Mouse (Mus musculus) adrenal gland, postnatal 25 days (tissue): ENCODE data around the gene Ptgdr2. TPM values are rescaled to one million over a fixed set of nuclear protein-coding genes. Genes with fewer than 3 reads are reported as not detected.

Experiments
- DNase-seq: peaks from one replicate; pipeline ENCODE4 v3.0.0; 2021; ENCODE audit warnings: mixed read lengths
- total RNA-seq: library from RNA; stranded (reverse); gene quantifications from 2 replicates; pipeline ENCODE4 v1.2.3, GENCODE M21; 2021

The Ptgdr2 gene
- total RNA-seq, 1 experiment from 2014 or later = 0.12 TPM

DNA sequence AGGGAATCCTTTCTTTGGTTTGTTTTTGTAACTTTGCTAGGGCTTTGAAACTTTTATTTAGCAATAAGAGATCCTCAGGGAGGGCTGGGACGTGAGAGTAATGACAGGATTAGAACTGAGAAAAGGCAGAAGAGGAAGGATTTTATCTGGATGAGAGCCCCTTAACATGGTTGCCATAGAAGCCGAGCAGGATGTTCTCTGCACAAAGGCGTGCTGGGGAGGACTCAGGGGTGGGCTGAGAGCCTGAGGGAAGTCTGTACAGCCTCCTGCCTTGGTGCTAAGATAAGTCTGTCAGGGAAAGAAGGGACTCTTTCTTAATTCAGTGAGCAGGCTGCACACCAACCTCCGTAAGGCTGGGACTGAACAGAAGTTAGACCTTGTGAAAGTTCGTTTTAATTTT lies 1.9 kb upstream of the Ptgdr2 start:
- no peak for DNase-seq

- DNase-seq = no peak
Measured at GRCm38 (mm10) chr19:10936077-10936476, 883 bp upstream of the Ptgdr2 start.

DNA sequence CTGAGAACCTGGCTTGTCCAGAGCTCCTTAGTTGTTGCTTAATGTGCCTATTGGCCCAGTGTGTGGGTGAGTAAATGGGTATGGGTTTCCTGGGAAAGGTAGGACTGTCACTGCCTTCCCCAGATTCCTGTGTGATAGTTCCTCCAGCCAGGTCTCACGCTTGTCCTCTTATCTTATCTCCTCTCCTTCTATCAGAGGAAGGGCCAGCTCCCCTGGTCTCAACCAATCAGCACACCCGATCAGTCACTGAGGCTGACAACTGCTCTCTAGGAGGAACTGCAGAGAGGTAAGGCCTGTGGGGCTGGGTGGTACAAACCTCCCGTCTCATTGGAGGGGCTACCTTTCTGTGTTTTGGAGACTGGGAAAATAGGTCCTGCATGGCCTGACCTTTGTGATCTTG lies 1.8 kb downstream of the Ptgdr2 start:
- DNase-seq = no peak

- peak; percentile 81 for DNase-seq
Measured at GRCm38 (mm10) chr19:10940097-10940800, 3.3 kb downstream of the Ptgdr2 start.

GRCm38 (mm10) chr19:10940801-10941457 lies 4.0 kb downstream of the Ptgdr2 start:
- DNase-seq = peak; percentile 37

GRCm38 (mm10) chr19:10943955-10944354 lies 7.0 kb downstream of the Ptgdr2 start:
- DNase-seq = no peak

- DNase-seq = no peak
Measured at GRCm38 (mm10) chr19:10946506-10946905, 9.5 kb downstream of the Ptgdr2 start.

DNA sequence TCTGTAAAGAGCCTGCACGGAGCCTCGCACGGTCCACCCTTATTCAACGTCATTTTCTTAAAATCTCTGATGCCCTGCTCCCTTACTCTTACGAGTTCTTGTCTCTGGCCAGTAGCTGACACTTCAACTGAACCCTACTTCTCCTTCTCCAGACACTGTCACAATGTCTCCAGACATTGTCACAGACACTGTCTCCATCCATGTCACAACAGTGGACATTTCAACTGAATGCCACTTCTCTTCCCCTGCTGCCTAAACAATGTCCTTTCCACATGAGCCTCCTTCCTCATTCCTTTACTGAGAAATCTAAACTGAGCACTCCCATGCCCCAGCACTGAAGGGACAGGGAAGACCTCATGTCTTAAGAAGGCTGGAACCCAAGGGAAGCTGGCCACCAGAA lies 10.3 kb downstream of the Ptgdr2 start:
- DNase-seq = no peak

DNA sequence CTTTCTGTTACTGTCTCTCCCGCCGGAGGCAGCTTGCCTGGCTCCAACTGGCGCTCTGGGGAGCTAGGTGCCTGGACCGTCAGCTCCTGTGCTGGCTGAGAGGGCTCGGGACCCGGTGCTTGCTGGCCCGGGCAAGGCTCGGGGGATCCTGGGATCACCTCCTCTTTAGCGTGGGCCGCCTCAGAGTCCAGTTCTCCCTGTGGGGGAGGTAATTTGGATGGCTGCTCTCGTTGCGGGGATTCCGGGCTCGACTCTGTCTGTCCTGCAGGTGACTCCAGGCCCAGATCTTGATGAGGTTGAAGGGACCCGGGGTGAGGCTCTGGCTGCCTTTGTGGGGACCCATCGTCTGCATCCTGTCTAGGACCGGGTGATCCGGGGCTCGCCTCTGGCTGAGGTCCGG lies 11.5 kb downstream of the Ptgdr2 start:
- DNase-seq = peak; percentile 15

DNA sequence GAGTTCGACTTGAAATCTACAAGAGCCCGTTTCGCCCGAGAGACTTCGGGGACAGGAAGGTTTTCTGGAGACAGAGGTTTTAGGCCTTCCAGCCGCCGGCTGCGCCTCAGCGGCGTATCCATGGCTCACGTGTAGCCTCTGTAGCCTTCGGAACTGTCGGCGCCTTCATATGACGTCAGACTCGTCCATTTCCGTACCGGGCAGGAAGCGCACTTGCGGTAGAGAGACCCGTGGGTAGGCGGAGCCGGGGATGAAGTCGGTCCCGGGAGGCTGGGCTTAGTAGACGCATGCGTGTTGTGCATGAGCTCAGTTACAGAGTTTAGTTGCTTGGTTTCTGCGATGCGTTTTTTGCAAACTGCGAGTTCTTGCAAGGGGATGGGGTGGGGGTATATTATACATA lies 12.2 kb downstream of the Ptgdr2 start, which contains the start of gene Ccdc86:
Gene Ccdc86 (minus strand): TSS at position 155 of the 400 bp plus-strand sequence.
- peak; percentile 92 for DNase-seq

DNA sequence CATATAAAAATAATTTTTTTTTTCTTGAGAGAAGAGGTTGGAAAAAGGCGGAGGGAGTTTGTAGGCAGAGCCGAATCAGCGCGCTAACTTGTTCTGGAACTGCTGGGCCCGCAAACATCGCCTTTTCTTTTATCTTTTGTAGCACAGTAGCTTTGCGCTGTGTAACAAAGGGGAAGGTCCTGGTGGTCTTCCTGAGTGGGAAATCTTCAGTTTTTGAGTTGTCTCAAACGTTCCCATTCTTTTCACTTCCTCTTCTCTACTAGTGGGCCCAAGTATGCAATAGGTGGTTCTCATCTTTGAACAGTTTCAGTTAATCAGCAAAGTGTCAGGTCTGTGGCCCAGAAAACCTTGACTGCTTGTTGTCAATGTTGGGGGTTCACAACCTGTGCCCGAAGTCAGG lies 12.6 kb downstream of the Ptgdr2 start:
- DNase-seq = no peak

DNA sequence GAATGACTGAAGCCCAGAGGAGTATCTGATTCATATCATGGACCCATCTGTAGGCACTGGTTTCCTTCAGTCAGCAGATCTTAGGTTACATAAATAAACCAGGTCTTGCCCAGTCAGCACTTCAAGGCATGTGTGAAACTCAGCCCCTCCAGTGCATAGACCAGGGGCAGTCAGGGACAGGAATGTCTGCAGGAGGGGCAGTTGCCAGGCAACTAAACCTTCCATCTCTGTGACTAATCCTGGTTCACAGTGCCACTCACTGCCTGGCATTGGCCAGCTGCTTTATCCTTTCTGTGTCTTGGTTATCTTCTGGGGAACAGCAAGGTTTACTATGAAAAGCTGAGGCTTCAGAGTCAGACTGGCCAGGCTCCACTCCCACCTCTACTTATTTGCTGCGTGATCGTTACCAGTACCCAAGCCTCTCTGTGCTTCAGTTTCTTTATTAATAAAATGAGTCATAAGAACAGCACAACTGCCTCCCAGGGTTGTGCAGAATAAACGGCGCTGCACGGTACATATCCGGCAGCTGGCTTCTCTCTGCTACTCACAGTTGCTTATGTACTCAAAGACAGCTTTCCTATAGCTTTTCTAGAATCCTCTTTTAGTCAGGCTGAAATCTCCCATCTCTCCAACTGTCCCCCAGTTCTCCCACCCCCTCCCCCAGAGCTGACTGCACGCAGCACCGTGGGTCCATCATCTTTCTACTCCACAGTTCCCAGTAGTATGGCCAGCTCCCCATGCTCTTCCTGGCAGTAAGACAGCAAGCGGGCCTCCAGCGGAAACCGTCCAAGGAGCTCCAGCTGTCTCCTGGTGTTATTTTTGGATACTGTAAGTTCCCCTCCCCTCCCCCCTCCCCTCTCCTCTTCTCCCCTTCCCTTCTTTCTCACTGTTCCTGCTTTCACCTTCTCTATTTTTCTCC lies 15.3 kb downstream of the Ptgdr2 start:
- no peak for DNase-seq

DNA sequence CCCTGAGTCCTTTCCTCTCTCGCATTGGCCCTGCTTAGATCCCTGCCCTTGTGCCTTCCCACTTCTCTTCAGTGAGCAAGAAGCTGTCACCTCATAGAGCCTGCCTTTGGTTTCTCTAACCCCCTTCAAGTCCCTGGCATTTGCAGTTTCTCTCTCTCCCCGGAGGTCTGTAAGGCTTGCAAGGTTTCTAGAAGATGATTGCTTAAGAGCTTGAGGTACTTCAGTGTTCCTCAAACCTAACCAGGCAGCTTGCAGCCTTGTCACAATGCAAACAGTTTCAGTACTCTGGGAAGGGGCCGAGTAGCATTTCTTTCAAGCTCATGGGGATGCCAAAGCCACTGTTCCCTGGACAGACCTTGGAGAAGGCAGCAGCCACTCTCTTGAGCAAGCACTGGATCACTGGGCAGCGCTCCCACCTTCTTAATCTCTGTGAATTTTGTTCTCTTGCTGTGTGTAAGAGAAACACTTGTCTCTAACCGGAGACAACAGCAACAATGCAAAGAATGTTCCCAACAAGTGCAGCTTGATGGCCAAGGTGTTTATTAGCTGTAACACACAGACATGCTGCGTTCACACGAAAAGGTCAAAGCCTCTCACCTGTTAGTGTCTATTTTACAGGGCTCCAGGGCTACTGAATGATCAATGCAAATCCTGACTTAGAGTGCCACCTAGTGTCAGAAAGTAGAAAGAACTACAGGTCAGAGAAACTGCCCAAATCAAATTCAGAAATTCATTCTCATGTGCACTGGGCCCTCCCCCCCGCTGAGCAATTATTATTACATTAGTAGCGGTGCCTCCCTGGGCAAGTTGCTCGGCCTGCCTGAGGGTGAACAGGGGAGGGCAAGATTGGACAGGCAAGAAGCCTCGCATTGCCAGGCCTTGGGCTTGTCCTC lies 22.4 kb downstream of the Ptgdr2 start:
- no peak for DNase-seq

DNA sequence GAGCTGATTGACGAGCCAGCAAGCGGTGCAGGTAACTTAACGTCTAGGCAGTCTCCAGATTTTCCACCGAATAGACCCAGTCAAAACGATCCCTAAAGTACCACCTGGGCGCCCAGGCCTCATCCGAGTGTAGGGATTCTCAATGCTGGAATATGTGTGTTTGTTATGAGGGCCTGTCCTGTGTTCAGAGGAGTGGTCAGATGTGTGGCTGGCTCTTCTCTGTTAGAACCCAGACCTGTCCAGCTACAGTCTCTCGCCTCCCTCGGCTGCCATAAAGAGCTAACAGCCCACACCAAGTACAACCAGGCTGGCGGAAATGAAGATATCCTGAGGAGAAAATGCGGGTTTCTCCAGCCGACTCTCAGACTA lies 23.0 kb downstream of the Ptgdr2 start:
- no peak for DNase-seq

DNA sequence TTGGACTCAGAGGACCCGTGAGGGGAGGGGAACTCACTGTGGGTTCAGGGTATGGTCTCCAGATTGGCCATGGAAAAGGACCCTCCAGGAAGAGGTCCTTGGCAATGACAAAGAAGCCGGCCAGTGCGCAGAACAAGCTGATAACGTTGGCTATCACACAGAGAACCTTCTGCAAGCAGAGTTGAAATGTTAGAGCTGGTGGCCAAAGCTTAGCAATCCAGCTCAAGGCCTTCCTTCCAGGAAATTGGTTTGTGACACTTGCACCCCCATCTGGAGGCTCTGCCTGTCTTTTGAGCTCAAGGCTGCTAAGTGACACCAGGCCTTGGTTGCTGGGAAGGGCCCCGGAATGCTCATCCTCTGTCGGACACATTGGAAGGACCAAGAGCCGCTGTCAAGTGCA lies 28.8 kb downstream of the Ptgdr2 start:
- no peak for DNase-seq

DNA sequence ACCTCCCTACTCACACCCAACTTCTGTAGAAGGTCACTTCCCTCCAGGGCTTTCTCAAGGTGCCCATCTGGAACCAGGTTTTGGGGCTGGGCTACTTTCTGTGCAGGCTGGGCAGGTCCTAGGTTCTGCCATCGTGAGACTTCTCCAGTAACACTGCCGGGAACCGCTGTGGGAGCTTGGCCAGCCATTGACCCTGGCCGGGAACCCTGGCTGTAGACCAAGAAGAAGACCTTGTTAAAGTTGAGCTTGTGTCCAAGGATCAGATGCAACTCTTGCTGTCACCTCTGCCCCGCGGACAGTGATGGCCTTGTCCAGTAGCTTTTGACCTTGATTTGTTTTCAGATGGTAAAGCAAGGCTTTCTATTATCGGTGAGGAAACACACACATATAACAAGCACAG lies 31.6 kb downstream of the Ptgdr2 start:
- DNase-seq = peak; percentile 68

GRCm38 (mm10) chr19:10970457-10970856 lies 33.5 kb downstream of the Ptgdr2 start:
- DNase-seq = no peak

DNA sequence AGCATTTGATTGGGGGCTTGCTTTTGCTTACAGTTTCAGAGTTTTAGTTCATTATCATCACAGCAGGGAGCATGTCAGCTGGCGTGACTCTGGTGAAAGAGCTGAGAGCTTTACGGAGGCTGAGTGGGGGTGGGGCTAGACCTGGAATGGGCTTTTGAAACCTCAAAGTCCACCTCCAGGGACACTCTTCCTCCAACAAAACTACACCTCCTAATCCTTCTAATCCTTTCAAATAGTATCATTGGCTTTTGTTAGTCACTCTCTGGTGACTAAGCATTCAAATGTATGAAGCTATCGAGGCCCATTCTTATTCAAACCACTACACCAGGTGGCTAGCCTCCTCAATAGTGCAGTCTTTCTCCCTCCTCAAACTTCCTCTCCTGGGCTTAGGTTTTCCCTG lies 35.7 kb downstream of the Ptgdr2 start:
- no peak for DNase-seq

- no peak for DNase-seq
Measured at GRCm38 (mm10) chr19:10973187-10973586, 36.2 kb downstream of the Ptgdr2 start.

- DNase-seq = no peak
Measured at GRCm38 (mm10) chr19:10974238-10974865, 37.4 kb downstream of the Ptgdr2 start, which contains the start of gene Ms4a10. Ms4a10 (minus strand) TSS chr19:10974670.

DNA sequence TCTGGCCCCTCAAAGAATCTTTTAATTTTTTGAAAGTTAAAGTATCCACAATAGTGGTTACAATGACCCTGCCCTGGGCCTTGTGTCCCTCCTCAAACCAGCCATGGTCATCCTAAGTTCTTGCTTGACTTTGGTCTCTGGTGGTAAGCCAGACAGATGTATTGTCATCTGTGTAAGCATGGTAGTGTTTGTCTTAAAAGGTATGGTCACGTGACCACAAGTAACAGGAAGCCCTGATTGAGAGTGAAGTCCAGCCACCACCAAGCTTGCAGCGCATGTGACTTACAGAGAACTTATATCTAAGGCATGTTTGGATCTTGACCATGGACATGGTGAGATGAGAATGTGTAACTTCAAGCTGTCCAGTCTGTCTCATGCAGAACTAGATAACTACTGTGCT lies 38.2 kb downstream of the Ptgdr2 start:
- no peak for DNase-seq
